Mouse (Mus musculus) lung, embryonic 15.5 days (tissue): ENCODE measurements around the gene Tmcc3. TPM values are rescaled to one million over a fixed set of nuclear protein-coding genes. Genes with fewer than 3 reads are reported as not detected.
A peak's percentile ranks its signal among the peaks of the same experiment; 100 is the strongest.

Source experiments
- ATAC-seq: fragments of 200-750 bp; cut with Nextera tagmentation; 2 replicates; pipeline ENCODE4 v1.8.0; 2017; ENCODE audit warnings: moderate number of reproducible peaks, borderline replicate concordance; ENCODE audit not compliant: low FRiP score, low TSS enrichment; ENCODE audit errors: extremely low read depth
- H3K27ac ChIP-seq: fragments of 300-500 bp; sonication (generic); 2 replicates; pipeline ENCODE4 v1.5.1; 2015; ENCODE audit warnings: moderate library complexity, mild to moderate bottlenecking, inconsistent platforms
- H3K27me3 ChIP-seq: fragments of 300-500 bp; sonication (generic); 2 replicates; pipeline ENCODE4 v1.6.1; 2015; ENCODE audit warnings: inconsistent platforms
- H3K36me3 ChIP-seq: fragments of 300-500 bp; sonication (generic); 2 replicates; pipeline ENCODE4 v1.6.1; 2015; ENCODE audit warnings: inconsistent platforms
- H3K4me1 ChIP-seq: fragments of 300-500 bp; sonication (generic); 2 replicates; pipeline ENCODE4 v1.6.1; 2015; ENCODE audit warnings: inconsistent platforms
- H3K4me2 ChIP-seq: fragments of 300-500 bp; sonication (generic); 2 replicates; pipeline ENCODE4 v1.6.1; 2015; ENCODE audit warnings: inconsistent platforms, mild to moderate bottlenecking, moderate library complexity
- H3K4me3 ChIP-seq: fragments of 300-500 bp; sonication (generic); 2 replicates; pipeline ENCODE4 v1.5.1; 2015; ENCODE audit warnings: mild to moderate bottlenecking, inconsistent platforms
- H3K9ac ChIP-seq: fragments of 300-500 bp; sonication (generic); 2 replicates; pipeline ENCODE4 v1.6.1; 2015; ENCODE audit warnings: inconsistent platforms
- H3K9me3 ChIP-seq: fragments of 300-500 bp; sonication (generic); 2 replicates; pipeline ENCODE4 v1.6.1; 2016; ENCODE audit warnings: inconsistent platforms
- WGBS: fragments of 180-500 bp; shearing (Covaris S2); methylation state at CpG from one replicate; pipeline ENCODE4 v1.1.7; 2015; 5-methylcytosine and 5-hydroxymethylcytosine counted together
- polyA plus RNA-seq: library from polyadenylated mRNA; unstranded; fragments of >200 nt; fragmentation: Nextera tagmentation; extraction: Ambion mirVana; gene quantifications from 2 replicates; pipeline ENCODE4 v1.2.1, GENCODE M21; 2015

Tmcc3 gene
- polyA plus RNA-seq, 1 experiment from 2014 or later, result 7.3 TPM

- no peaks in the 10 kb centered on the region for H3K27me3 ChIP-seq
- H3K4me2 ChIP-seq, result no peak overlapping the region
- H3K27ac ChIP-seq, result peak overlapping the region; percentile 29
- H3K36me3 ChIP-seq, result no peaks in the 10 kb centered on the region
- peaks cover 44% of the 10 kb centered on the region for H3K4me1 ChIP-seq
- no peaks in the 10 kb centered on the region for H3K9me3 ChIP-seq
- H3K4me3 ChIP-seq, result no peak overlapping the region
- ATAC-seq, result no peak; the same call in 1 of the 2 replicates
- no peak overlapping the region for H3K9ac ChIP-seq
- WGBS, result 55% methylated on average over 4 of the region's 4 CpGs
Measured at GRCm38 (mm10) chr10:94549511-94550232, 237.9 kb downstream of the Tmcc3 start.

- Histone ChIP-seq H3K4me3 (no peak overlapping the region), H3K9ac (no peak overlapping the region), H3K4me2 (no peak overlapping the region), H3K9me3 (no peaks in the 10 kb centered on the region), H3K4me1 (peaks cover 34% of the 10 kb centered on the region), H3K27me3 (no peaks in the 10 kb centered on the region), H3K36me3 (no peaks in the 10 kb centered on the region), H3K27ac (peak overlapping the region; percentile 82)
- 50% methylated on average over 9 of the region's 9 CpGs for WGBS
- ATAC-seq, result no peak
Measured at GRCm38 (mm10) chr10:94550649-94551048, 238.9 kb downstream of the Tmcc3 start.

GRCm38 (mm10) chr10:94551065-94551464, 239.3 kb downstream of the Tmcc3 start:
- Histone ChIP-seq H3K4me1 (peaks cover 30% of the 10 kb centered on the region), H3K9me3 (no peaks in the 10 kb centered on the region), H3K27ac (peak overlapping the region; percentile 82), H3K9ac (no peak overlapping the region), H3K4me3 (no peak overlapping the region), H3K36me3 (no peaks in the 10 kb centered on the region), H3K27me3 (no peaks in the 10 kb centered on the region), H3K4me2 (no peak overlapping the region)
- WGBS, result 14% methylated on average over 2 of the region's 2 CpGs
- no peak for ATAC-seq

- no peak overlapping the region for H3K9ac ChIP-seq
- H3K4me1 ChIP-seq, result peaks cover 29% of the 10 kb centered on the region
- no peaks in the 10 kb centered on the region for H3K36me3 ChIP-seq
- no peak overlapping the region for H3K4me2 ChIP-seq
- ATAC-seq, result no peak
- H3K9me3 ChIP-seq, result no peaks in the 10 kb centered on the region
- H3K27me3 ChIP-seq, result no peaks in the 10 kb centered on the region
- peak overlapping the region; percentile 82 for H3K27ac ChIP-seq
- 71% methylated on average over 6 of the region's 6 CpGs for WGBS
- H3K4me3 ChIP-seq, result no peak overlapping the region
Measured at GRCm38 (mm10) chr10:94551511-94551910, 239.8 kb downstream of the Tmcc3 start.

GRCm38 (mm10) chr10:94551924-94552523, 240.3 kb downstream of the Tmcc3 start:
- Histone ChIP-seq H3K4me2 (no peak overlapping the region), H3K9ac (no peak overlapping the region), H3K27me3 (no peaks in the 10 kb centered on the region), H3K9me3 (no peaks in the 10 kb centered on the region), H3K27ac (no peak overlapping the region), H3K4me3 (no peak overlapping the region), H3K36me3 (no peaks in the 10 kb centered on the region), H3K4me1 (peaks cover 29% of the 10 kb centered on the region)
- WGBS, result 75% methylated on average over 7 of the region's 7 CpGs
- no peak for ATAC-seq

- Histone ChIP-seq H3K4me1 (peaks cover 21% of the 10 kb centered on the region), H3K4me3 (no peak overlapping the region), H3K9ac (no peak overlapping the region), H3K9me3 (no peaks in the 10 kb centered on the region), H3K27me3 (no peaks in the 10 kb centered on the region), H3K36me3 (no peaks in the 10 kb centered on the region), H3K4me2 (no peak overlapping the region), H3K27ac (no peak overlapping the region)
- WGBS, result 71% methylated on average over 2 of the region's 2 CpGs
- no peak for ATAC-seq
Measured at GRCm38 (mm10) chr10:94555394-94555793, 243.6 kb downstream of the Tmcc3 start.

GRCm38 (mm10) chr10:94557428-94558149, 245.8 kb downstream of the Tmcc3 start:
- Histone ChIP-seq H3K36me3 (no peaks in the 10 kb centered on the region), H3K4me2 (no peak overlapping the region), H3K9me3 (no peaks in the 10 kb centered on the region), H3K4me1 (peaks cover 6% of the 10 kb centered on the region), H3K9ac (no peak overlapping the region), H3K27ac (no peak overlapping the region), H3K4me3 (no peak overlapping the region), H3K27me3 (no peaks in the 10 kb centered on the region)
- 42% methylated on average over 6 of the region's 6 CpGs for WGBS
- ATAC-seq, result no peak

GRCm38 (mm10) chr10:94558826-94559225, 247.1 kb downstream of the Tmcc3 start:
- H3K36me3 ChIP-seq, result no peaks in the 10 kb centered on the region
- H3K9ac ChIP-seq, result no peak overlapping the region
- peaks cover 6% of the 10 kb centered on the region for H3K4me1 ChIP-seq
- WGBS, result 79% methylated on average over 7 of the region's 7 CpGs
- H3K4me2 ChIP-seq, result no peak overlapping the region
- no peak for ATAC-seq
- H3K27ac ChIP-seq, result no peak overlapping the region
- H3K9me3 ChIP-seq, result no peaks in the 10 kb centered on the region
- no peak overlapping the region for H3K4me3 ChIP-seq
- no peaks in the 10 kb centered on the region for H3K27me3 ChIP-seq

GRCm38 (mm10) chr10:94561351-94561750, 249.6 kb downstream of the Tmcc3 start:
- Histone ChIP-seq H3K4me3 (no peak overlapping the region), H3K27me3 (no peaks in the 10 kb centered on the region), H3K4me2 (no peak overlapping the region), H3K9me3 (no peaks in the 10 kb centered on the region), H3K36me3 (no peaks in the 10 kb centered on the region), H3K9ac (no peak overlapping the region), H3K27ac (no peak overlapping the region), H3K4me1 (peaks cover 6% of the 10 kb centered on the region)
- no peak for ATAC-seq
- 45% methylated on average over 7 of the region's 7 CpGs for WGBS

GRCm38 (mm10) chr10:94562188-94562587, 250.4 kb downstream of the Tmcc3 start:
- 16% methylated on average over 1 of the region's 1 CpGs for WGBS
- no peak overlapping the region for H3K4me2 ChIP-seq
- ATAC-seq, result no peak
- no peak overlapping the region for H3K9ac ChIP-seq
- H3K4me1 ChIP-seq, result peaks cover 6% of the 10 kb centered on the region
- no peak overlapping the region for H3K4me3 ChIP-seq
- no peaks in the 10 kb centered on the region for H3K36me3 ChIP-seq
- H3K9me3 ChIP-seq, result no peaks in the 10 kb centered on the region
- H3K27ac ChIP-seq, result no peak overlapping the region
- H3K27me3 ChIP-seq, result no peaks in the 10 kb centered on the region

GRCm38 (mm10) chr10:94562991-94563390, 251.2 kb downstream of the Tmcc3 start:
- no peak overlapping the region for H3K4me3 ChIP-seq
- H3K27ac ChIP-seq, result no peak overlapping the region
- no peaks in the 10 kb centered on the region for H3K27me3 ChIP-seq
- 0 out of 2 replicates have a peak, but pooled peaks cover under 1% of the 10 kb centered on the region for H3K4me1 ChIP-seq
- no peaks in the 10 kb centered on the region for H3K36me3 ChIP-seq
- ATAC-seq, result no peak
- no peak overlapping the region for H3K9ac ChIP-seq
- WGBS, result 75% methylated on average over 3 of the region's 3 CpGs
- H3K4me2 ChIP-seq, result no peak overlapping the region
- no peaks in the 10 kb centered on the region for H3K9me3 ChIP-seq
